Mouse (Mus musculus) hindbrain, embryonic 11.5 days (tissue): ENCODE results near the gene Adgre4. TPM values are rescaled to one million over a fixed set of nuclear protein-coding genes. Genes with fewer than 3 reads are reported as not detected.

ENCODE experiments used
- ATAC-seq: fragments of 200-750 bp; cut with Nextera tagmentation; 2 replicates; pipeline ENCODE4 v1.8.0; 2017; ENCODE audit warnings: mild to moderate bottlenecking, moderate TSS enrichment, moderate library complexity; ENCODE audit not compliant: low FRiP score
- DNase-seq: peaks from one replicate; pipeline ENCODE4 v3.0.0-alpha.2; 2015; ENCODE audit warnings: low spot score
- H3K27ac ChIP-seq: fragments of 300-500 bp; sonication (generic); 2 replicates; pipeline ENCODE4 v1.5.1; 2014; ENCODE audit warnings: mild to moderate bottlenecking, low read depth, low read length
- H3K27me3 ChIP-seq: fragments of 300-500 bp; sonication (generic); 2 replicates; pipeline ENCODE4 v1.6.1; 2014; ENCODE audit warnings: mild to moderate bottlenecking, low read length, moderate library complexity, mixed read lengths; ENCODE audit not compliant: control insufficient read depth, insufficient read depth
- H3K36me3 ChIP-seq: fragments of 300-500 bp; sonication (generic); 2 replicates; pipeline ENCODE4 v1.6.1; 2014; ENCODE audit warnings: mild to moderate bottlenecking, low read length, moderate library complexity, mixed read lengths; ENCODE audit not compliant: control insufficient read depth, insufficient read depth
- H3K4me1 ChIP-seq: fragments of 300-500 bp; sonication (generic); replicated peaks from 2 replicates; pipeline ENCODE4 v1.6.1; 2014; ENCODE audit warnings: low read length, mixed read lengths; ENCODE audit not compliant: control insufficient read depth, insufficient read depth
- H3K4me2 ChIP-seq: fragments of 300-500 bp; sonication (generic); replicated peaks from 2 replicates; pipeline ENCODE4 v1.6.1; 2014; ENCODE audit warnings: mild to moderate bottlenecking, low read depth, low read length
- H3K4me3 ChIP-seq: fragments of 300-500 bp; sonication (generic); 2 replicates; pipeline ENCODE4 v1.5.1; 2014; ENCODE audit warnings: low read depth, low read length
- H3K9ac ChIP-seq: fragments of 300-500 bp; sonication (generic); 2 replicates; pipeline ENCODE4 v1.6.1; 2014; ENCODE audit warnings: low read depth, low read length
- H3K9me3 ChIP-seq: fragments of 300-500 bp; sonication (generic); 2 replicates; pipeline ENCODE4 v1.6.1; 2016; ENCODE audit warnings: low read length; ENCODE audit not compliant: control insufficient read depth
- WGBS: fragments of 180-500 bp; shearing (Covaris S2); extraction: QIAGEN DNeasy Blood & Tissue Kit; methylation state at CpG from one replicate; pipeline ENCODE4 v1.1.7; 2014; 5-methylcytosine and 5-hydroxymethylcytosine counted together
- polyA plus RNA-seq: library from polyadenylated mRNA; unstranded; fragments of >200 nt; fragmentation: Nextera tagmentation; extraction: Ambion mirVana; gene quantifications from 2 replicates; pipeline ENCODE4 v1.2.1, GENCODE M21; 2014

The Adgre4 gene
- polyA plus RNA-seq = 0.07 and 0.14 TPM in 2 replicates

DNA sequence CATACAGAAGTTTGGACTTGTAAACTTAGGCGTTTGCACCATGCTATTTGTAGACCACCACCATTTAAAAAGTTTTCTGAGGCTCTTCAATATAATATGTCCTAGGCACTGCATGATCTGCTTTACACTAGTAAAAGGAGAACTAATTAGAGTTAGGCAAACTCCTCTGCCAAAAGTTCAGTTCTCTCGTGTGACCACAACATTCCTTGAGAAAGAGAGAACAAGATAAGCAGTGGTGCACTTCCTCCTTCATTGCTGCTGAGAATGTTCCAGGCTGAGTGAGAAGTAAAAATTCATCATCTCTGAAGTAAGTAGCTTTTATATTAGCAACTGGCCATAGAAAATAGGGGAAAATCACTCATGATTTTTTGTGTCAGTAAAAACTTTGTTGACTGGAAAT, at the start of gene Adgre4:
Adgre4 (plus strand) TSS at position 199 of the 400 bp plus-strand sequence.
- Histone ChIP-seq H3K4me2 (no peak within 1 kb of the TSS), H3K4me1 (no peaks in the 10 kb centered on the region), H3K9me3 (no peaks in the 10 kb centered on the region), H3K4me3 (no peak within 1 kb of the TSS), H3K36me3 (no peaks in the 10 kb centered on the region), H3K9ac (no peak within 1 kb of the TSS), H3K27me3 (no peaks in the 10 kb centered on the region), H3K27ac (no peak within 1 kb of the TSS)
- DNase-seq = no peak
- no peak for ATAC-seq
- 74% methylated on average over 2 of the region's 2 CpGs for WGBS

DNA sequence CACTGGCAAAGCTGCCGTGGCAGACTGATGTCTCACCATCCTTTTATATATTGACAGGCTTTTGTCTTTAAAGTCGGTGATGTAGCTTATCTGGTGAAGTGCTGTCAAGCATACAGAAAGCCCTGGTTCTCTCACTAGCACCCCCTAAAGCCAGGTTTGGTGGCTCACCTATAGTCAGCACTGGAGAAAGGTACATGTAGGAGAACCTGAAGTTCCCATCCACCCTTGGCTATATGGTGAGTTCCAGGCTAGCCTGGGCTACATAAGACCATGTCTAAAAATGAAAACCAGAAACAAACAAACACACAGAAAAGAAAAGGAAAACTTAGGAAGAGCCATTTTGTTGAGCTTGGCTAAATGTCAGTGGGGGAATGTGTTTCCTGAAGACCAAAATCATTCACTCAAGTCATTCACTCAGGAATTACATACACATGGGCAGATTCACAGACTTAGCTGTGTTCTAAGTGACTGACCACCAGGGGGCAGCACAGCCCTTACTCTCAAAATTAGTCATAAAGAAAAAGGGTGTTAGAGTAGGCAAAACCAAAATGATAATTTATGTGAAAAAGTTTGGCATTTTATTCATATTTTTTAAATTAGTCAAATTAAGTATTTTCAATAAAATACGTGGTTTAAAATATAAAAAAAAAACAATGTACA, 47.5 kb upstream of the Adgre4 start:
- no peak overlapping the region for H3K9ac ChIP-seq
- no peaks in the 10 kb centered on the region for H3K36me3 ChIP-seq
- no peaks in the 10 kb centered on the region for H3K27me3 ChIP-seq
- H3K4me3 ChIP-seq = no peak overlapping the region
- 65% methylated on average over 3 of the region's 3 CpGs for WGBS
- no peak overlapping the region for H3K27ac ChIP-seq
- no peaks in the 10 kb centered on the region for H3K4me1 ChIP-seq
- H3K9me3 ChIP-seq = no peaks in the 10 kb centered on the region
- DNase-seq (peak; percentile 87), ATAC-seq (peak; percentile 82)
- H3K4me2 ChIP-seq = no peak overlapping the region

DNA sequence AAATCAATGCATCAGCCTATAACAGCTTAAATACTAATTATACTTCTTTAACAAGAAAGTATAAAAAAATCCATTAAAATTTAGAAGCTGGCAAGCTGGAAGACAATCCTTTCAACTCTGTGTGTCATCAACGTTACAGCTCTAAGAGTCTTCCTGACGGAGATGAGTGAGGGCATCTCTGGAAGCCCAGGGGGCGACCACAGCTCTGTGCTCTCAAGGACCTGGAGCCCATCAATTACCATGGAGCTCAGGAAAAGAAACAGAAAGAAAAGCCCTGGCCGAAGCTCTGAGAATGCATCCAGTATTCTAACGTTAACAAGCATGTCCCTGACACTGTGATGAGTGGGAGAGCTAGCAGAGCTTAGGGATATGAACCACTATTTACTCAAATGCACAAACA, 46.9 kb upstream of the Adgre4 start:
- 69% methylated on average over 5 of the region's 5 CpGs for WGBS
- ATAC-seq (peak; percentile 47; the same call in 1 of the 2 replicates), DNase-seq (no peak)
- Histone ChIP-seq H3K36me3 (no peaks in the 10 kb centered on the region), H3K4me3 (no peak overlapping the region), H3K4me2 (no peak overlapping the region), H3K4me1 (no peaks in the 10 kb centered on the region), H3K27me3 (no peaks in the 10 kb centered on the region), H3K27ac (no peak overlapping the region), H3K9ac (no peak overlapping the region), H3K9me3 (no peaks in the 10 kb centered on the region)

DNA sequence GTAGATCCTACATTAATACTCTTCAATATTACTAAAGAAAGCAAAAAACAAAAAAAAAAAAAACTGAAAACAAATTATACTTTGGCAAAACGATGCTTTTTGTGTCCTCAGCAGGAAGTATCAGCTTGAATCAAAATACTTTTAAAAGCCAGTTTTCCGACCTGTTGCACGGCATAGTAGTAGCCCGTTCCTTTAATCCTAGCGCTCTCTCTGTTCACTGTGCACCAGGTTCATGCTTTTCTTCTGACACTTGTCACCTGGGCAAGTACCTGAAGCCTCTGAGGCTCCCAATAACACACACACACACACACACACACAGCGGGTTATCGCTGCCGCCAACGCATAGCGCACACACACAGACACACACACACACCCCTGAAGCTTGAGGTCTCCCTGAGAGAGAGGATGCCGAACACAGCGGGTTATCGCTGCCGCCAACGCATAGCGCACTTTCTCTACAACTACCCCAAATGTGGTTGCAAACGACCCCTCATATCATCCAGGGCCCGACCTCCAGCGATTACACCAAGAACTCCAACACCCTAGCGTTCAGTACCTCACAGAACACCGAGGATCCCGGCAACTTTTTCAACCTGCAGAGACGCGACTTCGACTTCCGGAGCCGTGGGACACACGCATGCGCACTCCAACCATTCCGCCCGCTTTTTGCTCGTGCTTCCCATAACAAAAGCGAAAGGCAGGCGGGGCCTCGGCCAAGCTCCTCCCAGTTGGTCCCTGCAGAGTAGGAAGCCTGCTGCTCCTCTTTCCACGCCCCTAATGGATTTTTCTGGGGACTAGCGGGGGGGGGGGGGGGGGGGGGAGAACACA, 37.6 kb upstream of the Adgre4 start, which contains the start of gene Pot1b:
Pot1b (minus strand) TSS at position 645 of the 828 bp plus-strand sequence.
- peak; percentile 99 for ATAC-seq
- peak; percentile 99 for DNase-seq
- H3K9ac ChIP-seq = peak within 1 kb of the TSS; percentile 35
- H3K4me3 ChIP-seq = peak within 1 kb of the TSS; percentile 53
- H3K36me3 ChIP-seq = no peaks in the 10 kb centered on the region
- no peaks in the 10 kb centered on the region for H3K4me1 ChIP-seq
- H3K9me3 ChIP-seq = no peaks in the 10 kb centered on the region
- H3K27me3 ChIP-seq = no peaks in the 10 kb centered on the region
- under 1% methylated on average over 35 of the region's 37 CpGs for WGBS
- no peak within 1 kb of the TSS for H3K27ac ChIP-seq
- peak within 1 kb of the TSS; percentile 52 for H3K4me2 ChIP-seq

DNA sequence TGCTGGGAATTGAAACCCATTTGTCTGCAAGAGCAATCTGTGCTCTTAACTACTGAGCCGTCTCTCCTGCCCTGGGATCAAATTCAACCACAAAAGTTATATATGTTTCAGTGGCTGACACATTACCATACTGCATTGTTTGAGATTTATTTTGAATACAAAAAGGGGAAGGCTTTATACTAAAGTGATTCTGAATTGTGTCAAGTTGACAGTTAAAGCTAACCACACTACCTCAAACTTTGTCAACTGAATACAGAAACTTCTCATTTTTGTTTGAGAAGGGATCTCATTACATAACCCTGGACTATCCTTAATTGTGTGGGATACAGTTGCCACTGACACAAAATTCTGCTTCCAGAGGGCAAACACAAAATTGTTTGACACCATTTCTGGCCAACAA, 28.5 kb upstream of the Adgre4 start:
- Histone ChIP-seq H3K4me1 (no peaks in the 10 kb centered on the region), H3K27ac (no peak overlapping the region), H3K36me3 (no peaks in the 10 kb centered on the region), H3K9me3 (no peaks in the 10 kb centered on the region), H3K4me2 (no peak overlapping the region), H3K9ac (no peak overlapping the region), H3K4me3 (no peak overlapping the region), H3K27me3 (no peaks in the 10 kb centered on the region)
- no peak for ATAC-seq
- no peak for DNase-seq
- WGBS = 88% methylated on average over 1 of the region's 1 CpGs

DNA sequence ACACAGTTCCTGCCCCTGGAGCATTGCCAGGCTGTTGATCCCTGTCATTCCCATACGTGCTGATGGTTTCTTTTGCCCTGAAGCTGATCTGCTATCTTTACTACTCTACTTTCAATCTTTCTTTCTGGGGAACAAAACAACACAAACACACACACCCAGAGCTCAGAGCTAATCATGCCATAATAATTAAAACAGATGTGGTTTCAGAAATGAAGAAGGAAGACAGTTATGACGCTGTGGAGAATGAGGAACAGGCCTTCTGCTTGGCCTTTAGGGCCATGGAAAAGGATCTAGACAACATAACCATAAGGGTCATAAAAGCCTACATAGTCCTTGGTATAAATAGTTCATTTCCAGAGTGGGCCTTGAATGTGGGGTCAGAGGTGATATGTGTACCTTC, 27.5 kb upstream of the Adgre4 start:
- no peak overlapping the region for H3K4me2 ChIP-seq
- H3K27ac ChIP-seq = no peak overlapping the region
- no peaks in the 10 kb centered on the region for H3K9me3 ChIP-seq
- H3K27me3 ChIP-seq = no peaks in the 10 kb centered on the region
- DNase-seq (no peak), ATAC-seq (no peak)
- no peak overlapping the region for H3K4me3 ChIP-seq
- no peak overlapping the region for H3K9ac ChIP-seq
- H3K36me3 ChIP-seq = no peaks in the 10 kb centered on the region
- 89% methylated on average over 2 of the region's 2 CpGs for whole genome bisulfite sequencing
- no peaks in the 10 kb centered on the region for H3K4me1 ChIP-seq

DNA sequence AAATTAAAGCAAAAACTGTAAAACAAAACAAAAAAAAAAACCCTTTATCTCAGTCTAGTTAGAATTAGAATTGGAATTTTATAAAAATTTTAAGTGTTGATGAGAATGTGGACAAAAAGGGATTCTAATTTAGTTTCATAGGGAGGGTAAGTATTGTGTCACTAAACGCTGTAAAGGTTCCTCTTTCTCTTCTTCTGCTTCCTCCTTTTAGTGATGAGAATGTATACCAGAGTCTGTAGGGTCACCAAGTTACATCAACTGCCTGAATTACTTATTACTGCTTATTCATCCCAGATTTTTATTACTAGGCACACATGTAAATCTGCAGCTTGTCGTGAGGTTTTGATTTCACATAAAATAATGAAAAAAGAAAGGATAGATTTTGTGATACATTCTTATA, 23.6 kb upstream of the Adgre4 start:
- ATAC-seq = no peak

DNA sequence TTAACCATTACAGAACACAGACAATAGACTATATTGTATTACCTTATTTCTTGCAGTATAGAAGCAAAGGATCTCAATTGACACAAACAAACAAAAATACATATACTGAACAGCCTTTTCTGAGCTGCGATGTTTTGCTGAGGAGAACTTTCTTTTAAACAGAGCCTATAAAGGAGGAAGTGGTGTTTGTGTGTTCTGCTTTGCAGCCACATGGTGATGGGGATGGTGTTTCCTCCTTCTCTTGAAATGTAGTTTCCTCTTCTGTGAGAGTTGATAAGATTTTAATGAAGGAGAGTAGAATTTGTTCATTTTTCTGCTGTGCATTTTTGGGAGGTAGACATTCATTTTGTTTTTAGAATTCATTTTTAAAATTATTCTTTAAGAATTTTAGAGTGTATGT, 13.1 kb upstream of the Adgre4 start:
- H3K4me1 ChIP-seq = no peaks in the 10 kb centered on the region
- no peaks in the 10 kb centered on the region for H3K27me3 ChIP-seq
- DNase-seq (no peak), ATAC-seq (no peak)
- H3K4me2 ChIP-seq = no peak overlapping the region
- H3K9me3 ChIP-seq = no peaks in the 10 kb centered on the region
- 80% methylated on average over 1 of the region's 1 CpGs for WGBS
- H3K36me3 ChIP-seq = no peaks in the 10 kb centered on the region
- no peak overlapping the region for H3K9ac ChIP-seq
- H3K4me3 ChIP-seq = no peak overlapping the region
- H3K27ac ChIP-seq = no peak overlapping the region

More for the DNA sequence above, 23.6 kb upstream of the Adgre4 start:
- Histone ChIP-seq H3K4me1 (no peaks in the 10 kb centered on the region), H3K9me3 (no peaks in the 10 kb centered on the region), H3K27ac (no peak overlapping the region), H3K4me3 (no peak overlapping the region), H3K4me2 (no peak overlapping the region), H3K36me3 (no peaks in the 10 kb centered on the region), H3K9ac (no peak overlapping the region), H3K27me3 (no peaks in the 10 kb centered on the region)
- WGBS = 82% methylated on average over 2 of the region's 2 CpGs
- DNase-seq = no peak

DNA sequence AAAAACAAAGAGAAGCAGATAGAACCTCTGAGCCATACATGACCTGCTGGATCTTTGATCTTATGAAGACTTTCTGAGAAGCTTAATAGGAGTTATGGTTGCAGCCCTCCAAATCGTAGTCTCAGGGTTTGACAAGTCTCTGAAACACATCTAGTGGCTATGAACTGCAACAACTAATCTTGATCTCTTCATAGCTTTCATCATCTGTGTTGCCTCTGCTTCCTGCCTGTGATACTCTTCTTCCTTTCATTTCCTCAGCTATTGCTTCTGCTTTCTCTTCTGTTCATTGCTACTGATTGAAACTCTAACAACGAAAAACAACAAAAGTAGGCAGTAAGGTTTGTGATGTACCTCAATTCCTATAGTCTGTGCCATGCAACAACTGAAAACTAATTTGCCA, 1.4 kb downstream of the Adgre4 start:
- no peak overlapping the region for H3K27ac ChIP-seq
- no peak overlapping the region for H3K9ac ChIP-seq
- WGBS = 81% methylated on average over 2 of the region's 2 CpGs
- ATAC-seq (no peak), DNase-seq (no peak)
- H3K4me1 ChIP-seq = no peaks in the 10 kb centered on the region
- H3K27me3 ChIP-seq = no peaks in the 10 kb centered on the region
- no peak overlapping the region for H3K4me3 ChIP-seq
- H3K36me3 ChIP-seq = no peaks in the 10 kb centered on the region
- H3K9me3 ChIP-seq = no peaks in the 10 kb centered on the region
- no peak overlapping the region for H3K4me2 ChIP-seq
